Mouse (Mus musculus): ENCODE measurements around the gene Plcb3. TPM values are rescaled to one million over a fixed set of nuclear protein-coding genes. Genes with fewer than 3 reads are reported as not detected.

Plcb3 gene
- polyA plus RNA-seq, 1 experiment from 2014 or later: 20.6 TPM

DNA sequence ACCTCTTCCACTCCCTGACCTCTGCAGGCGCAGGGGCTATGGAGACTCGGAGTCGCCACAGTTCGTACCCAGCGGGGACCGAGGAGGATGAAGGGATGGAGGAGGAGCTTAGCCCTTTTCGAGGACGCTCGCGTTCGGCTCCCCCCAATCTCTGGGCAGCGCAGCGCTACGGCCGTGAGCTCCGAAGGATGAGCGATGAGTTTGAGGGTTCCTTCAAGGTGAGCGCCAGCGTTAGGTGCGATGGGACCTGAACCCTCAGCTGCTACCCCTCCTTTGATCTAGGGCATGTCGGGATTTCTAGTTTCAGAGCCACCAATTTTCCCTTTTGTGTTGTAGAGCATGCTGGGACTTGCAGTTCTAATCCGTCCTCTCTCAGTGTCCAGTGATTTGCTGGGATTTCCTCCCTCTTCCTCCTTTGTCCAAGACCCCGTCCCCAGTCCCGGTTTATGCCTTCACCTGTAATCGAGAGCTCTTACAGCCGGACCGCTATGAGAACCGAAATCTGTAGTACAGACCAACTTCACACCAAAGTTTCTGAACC is 25.6 kb downstream of the Plcb3 start:
- Histone ChIP-seq H3K9me3 (ENCODE audit: control insufficient read depth, low read length) (no peaks in the 10 kb centered on the region), H3K4me1 (replicated peaks; ENCODE audit: control insufficient read depth, insufficient read depth, low read length) (peaks cover 27% of the 10 kb centered on the region)
- peak; percentile 71 for DNase-seq (ENCODE audit: low spot score)

DNA sequence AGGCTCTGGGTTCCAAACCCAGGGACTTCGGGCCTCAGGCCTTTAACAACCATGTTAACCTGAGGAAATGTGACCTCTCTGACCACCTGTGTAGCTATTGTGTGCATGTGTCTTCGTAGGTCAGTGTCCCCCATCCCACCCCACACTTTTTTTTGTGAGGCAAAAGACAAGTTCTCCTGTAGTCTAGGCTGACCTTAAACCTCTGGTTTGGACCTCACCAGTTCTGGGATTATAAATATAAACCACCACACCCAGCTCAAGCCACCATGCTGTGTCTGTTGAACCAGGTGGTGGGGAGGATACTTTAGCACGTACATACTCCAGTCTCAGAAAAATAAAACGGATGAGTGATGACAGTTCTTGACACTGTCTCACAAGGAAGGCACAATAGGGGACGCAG is 26.3 kb downstream of the Plcb3 start:
- H3K9ac ChIP-seq (ENCODE audit: low read depth, low read length): peak overlapping the region; percentile 89
- ATAC-seq (replicated peaks; ENCODE audit: low FRiP score) (no peak), DNase-seq (ENCODE audit: low spot score) (no peak)
- H3K4me3 ChIP-seq (ENCODE audit: low read depth, low read length): peak overlapping the region; percentile 64
- H3K9me3 ChIP-seq (ENCODE audit: control insufficient read depth, low read length): no peaks in the 10 kb centered on the region
- H3K4me1 ChIP-seq (replicated peaks; ENCODE audit: control insufficient read depth, insufficient read depth, low read length): peaks cover 27% of the 10 kb centered on the region
- no peaks in the 10 kb centered on the region for H3K27me3 ChIP-seq (replicated peaks; ENCODE audit: control insufficient read depth, insufficient read depth, low read length)
- H3K27ac ChIP-seq (ENCODE audit: low read depth, low read length): no peak overlapping the region
- peak overlapping the region; percentile 98 for H3K4me2 ChIP-seq
- 62% methylated on average over 5 of the region's 5 CpGs for WGBS
- peaks cover 9% of the 10 kb centered on the region; the same call in 1 of the 2 replicates for H3K36me3 ChIP-seq (ENCODE audit: control insufficient read depth, insufficient read depth, low read length)

More for the DNA sequence above, 25.6 kb downstream of the Plcb3 start:
- Histone ChIP-seq H3K27ac (ENCODE audit: low read depth, low read length) (peak overlapping the region; percentile 98), H3K36me3 (ENCODE audit: control insufficient read depth, insufficient read depth, low read length) (peaks cover 10% of the 10 kb centered on the region; the same call in 1 of the 2 replicates), H3K27me3 (replicated peaks; ENCODE audit: control insufficient read depth, insufficient read depth, low read length) (no peaks in the 10 kb centered on the region), H3K9ac (ENCODE audit: low read depth, low read length) (peak overlapping the region; percentile 89), H3K4me3 (ENCODE audit: low read depth, low read length) (peak overlapping the region; percentile 64), H3K4me2 (peak overlapping the region; percentile 98)
- ATAC-seq (replicated peaks; ENCODE audit: low FRiP score): peak; percentile 34
- WGBS: under 1% methylated on average over 28 of the region's 28 CpGs

DNA sequence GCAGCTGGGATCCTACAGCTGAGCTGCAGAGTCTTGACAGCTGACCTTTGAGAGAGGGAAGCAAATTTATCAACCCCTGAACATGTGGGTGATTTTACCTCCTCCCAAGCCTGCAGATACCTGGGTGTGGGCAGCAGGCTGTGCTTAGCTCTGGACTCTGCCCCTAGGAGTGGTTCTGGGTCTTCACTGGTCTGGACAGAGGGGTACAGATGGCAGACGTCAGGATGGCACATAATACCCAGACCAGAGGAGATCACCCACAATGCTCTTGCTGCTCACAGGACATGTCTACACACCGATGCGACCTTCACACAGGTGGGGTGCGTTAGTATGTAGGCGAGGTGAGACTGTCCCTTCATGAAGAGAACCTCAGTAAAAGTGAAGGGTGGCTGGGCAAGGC is 26.7 kb downstream of the Plcb3 start:
- peak overlapping the region; percentile 98 for H3K4me2 ChIP-seq

DNA sequence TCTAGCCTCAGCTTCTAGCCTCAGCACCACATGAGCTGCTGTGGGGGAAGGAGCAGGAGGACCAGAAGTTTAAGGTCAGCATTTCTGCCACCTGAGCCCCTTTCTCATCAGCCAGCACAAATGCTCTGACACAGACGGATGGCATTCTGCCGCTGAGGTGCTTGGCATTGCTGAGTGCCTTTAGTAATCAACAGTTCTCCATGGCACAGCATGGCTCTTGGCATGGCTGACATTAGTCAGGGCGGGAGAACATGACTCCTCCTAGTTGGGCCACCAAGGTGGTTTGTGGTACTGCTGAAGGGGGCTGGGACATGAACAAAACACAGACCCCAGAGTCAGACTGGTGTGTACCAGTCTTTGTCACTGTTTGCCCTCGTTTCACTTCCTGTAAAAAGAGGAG is 28.1 kb downstream of the Plcb3 start:
- 0 out of 2 replicates have a peak, but pooled peaks cover 3% of the 10 kb centered on the region for H3K36me3 ChIP-seq (ENCODE audit: control insufficient read depth, insufficient read depth, low read length)
- 83% methylated on average over 4 of the region's 4 CpGs for WGBS
- peaks cover 26% of the 10 kb centered on the region for H3K4me1 ChIP-seq (replicated peaks; ENCODE audit: control insufficient read depth, insufficient read depth, low read length)
- H3K4me3 ChIP-seq (ENCODE audit: low read depth, low read length): no peak overlapping the region
- H3K9ac ChIP-seq (ENCODE audit: low read depth, low read length): no peak overlapping the region
- DNase-seq (ENCODE audit: low spot score) (no peak), ATAC-seq (replicated peaks; ENCODE audit: low FRiP score) (no peak)
- H3K27me3 ChIP-seq (replicated peaks; ENCODE audit: control insufficient read depth, insufficient read depth, low read length): no peaks in the 10 kb centered on the region
- H3K9me3 ChIP-seq (ENCODE audit: control insufficient read depth, low read length): no peaks in the 10 kb centered on the region
- H3K4me2 ChIP-seq: no peak overlapping the region
- no peak overlapping the region for H3K27ac ChIP-seq (ENCODE audit: low read depth, low read length)

More for the DNA sequence above, 26.7 kb downstream of the Plcb3 start:
- 88% methylated on average over 5 of the region's 5 CpGs for WGBS
- Histone ChIP-seq H3K4me3 (ENCODE audit: low read depth, low read length) (no peak overlapping the region), H3K4me1 (replicated peaks; ENCODE audit: control insufficient read depth, insufficient read depth, low read length) (peaks cover 27% of the 10 kb centered on the region), H3K27ac (ENCODE audit: low read depth, low read length) (no peak overlapping the region), H3K27me3 (replicated peaks; ENCODE audit: control insufficient read depth, insufficient read depth, low read length) (no peaks in the 10 kb centered on the region), H3K9ac (ENCODE audit: low read depth, low read length) (0 out of 2 replicates have a peak overlapping the region, but pooled peaks have one; percentile 1), H3K36me3 (ENCODE audit: control insufficient read depth, insufficient read depth, low read length) (peaks cover 6% of the 10 kb centered on the region; the same call in 1 of the 2 replicates), H3K9me3 (ENCODE audit: control insufficient read depth, low read length) (no peaks in the 10 kb centered on the region)
- ATAC-seq (replicated peaks; ENCODE audit: low FRiP score) (no peak), DNase-seq (ENCODE audit: low spot score) (no peak)

DNA sequence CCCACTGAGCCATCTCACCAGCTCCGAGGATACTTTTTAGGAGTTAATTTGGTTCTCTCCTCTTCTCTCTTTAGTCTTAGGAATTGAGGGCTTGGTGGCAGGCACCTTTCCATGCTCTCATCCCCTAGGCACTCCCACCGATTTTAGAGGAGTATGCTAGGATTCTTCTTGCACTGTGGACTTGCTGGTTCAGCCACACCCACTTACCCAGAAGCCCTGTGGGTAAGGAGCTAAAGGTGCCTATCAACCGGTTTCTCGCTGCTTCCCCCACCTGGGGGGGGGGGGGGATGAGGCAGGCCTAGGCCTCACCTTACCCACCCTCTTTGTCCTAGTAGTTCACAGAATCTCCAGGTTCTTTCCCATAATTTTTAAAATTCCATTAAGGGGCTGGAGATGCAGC is 28.5 kb downstream of the Plcb3 start:
- DNase-seq (ENCODE audit: low spot score) (no peak), ATAC-seq (replicated peaks; ENCODE audit: low FRiP score) (no peak)
- no peaks in the 10 kb centered on the region for H3K27me3 ChIP-seq (replicated peaks; ENCODE audit: control insufficient read depth, insufficient read depth, low read length)
- 56% methylated on average over 4 of the region's 4 CpGs for WGBS
- H3K36me3 ChIP-seq (ENCODE audit: control insufficient read depth, insufficient read depth, low read length): 0 out of 2 replicates have a peak, but pooled peaks cover 3% of the 10 kb centered on the region
- no peak overlapping the region for H3K4me3 ChIP-seq (ENCODE audit: low read depth, low read length)
- peaks cover 26% of the 10 kb centered on the region for H3K4me1 ChIP-seq (replicated peaks; ENCODE audit: control insufficient read depth, insufficient read depth, low read length)
- no peaks in the 10 kb centered on the region for H3K9me3 ChIP-seq (ENCODE audit: control insufficient read depth, low read length)
- H3K27ac ChIP-seq (ENCODE audit: low read depth, low read length): no peak overlapping the region
- H3K9ac ChIP-seq (ENCODE audit: low read depth, low read length): no peak overlapping the region
- H3K4me2 ChIP-seq: no peak overlapping the region

DNA sequence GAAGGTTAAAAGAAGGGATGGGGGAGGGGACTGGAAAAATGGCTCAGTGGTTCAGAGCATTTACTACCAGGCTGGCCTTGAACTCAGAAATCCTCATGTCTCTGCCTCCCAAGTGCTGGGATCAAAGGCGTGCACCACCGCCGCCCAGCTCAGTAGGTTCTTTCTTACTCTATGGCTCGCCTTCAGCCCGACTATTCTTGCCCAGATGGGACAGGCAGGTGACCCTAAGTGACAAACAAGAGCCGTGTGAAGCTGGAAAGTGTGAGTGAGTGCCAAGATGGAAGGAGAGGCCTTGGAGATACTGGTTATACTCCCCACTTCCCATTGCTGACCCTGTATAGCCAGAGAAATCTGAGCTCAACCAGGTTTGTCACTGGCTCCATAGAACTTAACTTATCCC is 32.6 kb downstream of the Plcb3 start:
- H3K9ac ChIP-seq (ENCODE audit: low read depth, low read length): no peak overlapping the region
- H3K4me3 ChIP-seq (ENCODE audit: low read depth, low read length): no peak overlapping the region

DNA sequence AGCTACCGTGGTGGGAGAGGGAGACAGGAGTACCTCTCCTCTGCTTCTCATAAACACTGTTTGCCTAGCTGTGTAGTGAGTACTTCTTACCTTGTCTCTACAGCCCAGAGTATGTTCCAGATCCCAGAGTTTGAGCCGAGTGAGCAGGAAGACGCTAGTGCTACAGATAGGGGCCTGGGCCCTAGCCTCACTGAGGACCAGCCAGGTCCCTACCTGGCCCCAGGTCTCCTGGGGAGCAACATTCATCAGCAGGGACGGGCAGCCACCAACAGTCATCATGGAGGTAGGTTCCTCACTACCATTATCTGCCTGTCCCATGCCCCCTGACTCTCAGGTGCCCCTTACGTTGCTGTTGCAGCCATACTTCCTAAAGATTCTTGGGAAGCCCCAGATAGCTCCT is 33.5 kb downstream of the Plcb3 start:
- Histone ChIP-seq H3K9ac (ENCODE audit: low read depth, low read length) (peak overlapping the region; percentile 83), H3K4me2 (peak overlapping the region; percentile 96), H3K27ac (ENCODE audit: low read depth, low read length) (peak overlapping the region; percentile 87), H3K36me3 (ENCODE audit: control insufficient read depth, insufficient read depth, low read length) (0 out of 2 replicates have a peak, but pooled peaks cover 3% of the 10 kb centered on the region), H3K9me3 (ENCODE audit: control insufficient read depth, low read length) (no peaks in the 10 kb centered on the region), H3K4me1 (replicated peaks; ENCODE audit: control insufficient read depth, insufficient read depth, low read length) (peaks cover 16% of the 10 kb centered on the region), H3K4me3 (ENCODE audit: low read depth, low read length) (peak overlapping the region; percentile 70), H3K27me3 (replicated peaks; ENCODE audit: control insufficient read depth, insufficient read depth, low read length) (no peaks in the 10 kb centered on the region)
- DNase-seq (ENCODE audit: low spot score) (no peak), ATAC-seq (replicated peaks; ENCODE audit: low FRiP score) (peak; percentile 11; the same call in 1 of the 2 replicates)
- WGBS: 25% methylated on average over 5 of the region's 5 CpGs

More for the DNA sequence above, 32.6 kb downstream of the Plcb3 start:
- 0 out of 2 replicates have a peak, but pooled peaks cover 3% of the 10 kb centered on the region for H3K36me3 ChIP-seq (ENCODE audit: control insufficient read depth, insufficient read depth, low read length)
- DNase-seq (ENCODE audit: low spot score): no peak
- no peaks in the 10 kb centered on the region for H3K27me3 ChIP-seq (replicated peaks; ENCODE audit: control insufficient read depth, insufficient read depth, low read length)
- H3K4me1 ChIP-seq (replicated peaks; ENCODE audit: control insufficient read depth, insufficient read depth, low read length): peaks cover 16% of the 10 kb centered on the region
- ATAC-seq (replicated peaks; ENCODE audit: low FRiP score): no peak
- WGBS: 88% methylated on average over 6 of the region's 6 CpGs
- H3K27ac ChIP-seq (ENCODE audit: low read depth, low read length): no peak overlapping the region
- no peaks in the 10 kb centered on the region for H3K9me3 ChIP-seq (ENCODE audit: control insufficient read depth, low read length)
- no peak overlapping the region for H3K4me2 ChIP-seq

DNA sequence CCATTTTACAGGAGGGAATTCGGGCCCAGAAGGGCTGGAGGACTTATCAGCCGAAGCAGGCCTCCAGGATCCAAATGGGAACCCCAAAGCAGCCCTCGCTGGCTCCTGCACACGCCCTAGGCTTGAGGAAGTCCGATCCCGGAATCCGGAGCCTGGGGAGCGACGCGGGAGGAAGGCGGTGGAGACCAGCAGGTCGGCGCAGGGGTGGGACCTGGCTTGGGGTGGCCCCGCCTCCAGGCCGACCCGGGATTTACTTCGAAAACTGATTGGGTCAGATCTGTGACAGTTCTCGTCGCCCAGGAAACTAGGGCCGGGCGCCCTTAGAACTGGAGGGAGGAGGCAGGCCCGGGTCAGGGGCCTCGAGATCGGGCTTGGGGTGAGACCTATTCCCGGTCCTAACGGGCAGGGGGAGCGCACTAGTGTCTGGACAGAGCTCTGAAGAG is 34.0 kb downstream of the Plcb3 start, which contains the start of gene Gpr137:
Gene Gpr137 (minus strand): TSS at position 232 of the 443 bp plus-strand sequence.
- peak; percentile 94 for DNase-seq (ENCODE audit: low spot score)
- H3K9ac ChIP-seq (ENCODE audit: low read depth, low read length): peak within 1 kb of the TSS; percentile 83
- no peaks in the 10 kb centered on the region for H3K27me3 ChIP-seq (replicated peaks; ENCODE audit: control insufficient read depth, insufficient read depth, low read length)
- H3K4me2 ChIP-seq: peak within 1 kb of the TSS; percentile 96
- peak within 1 kb of the TSS; percentile 70 for H3K4me3 ChIP-seq (ENCODE audit: low read depth, low read length)
- under 1% methylated on average over 27 of the region's 27 CpGs for WGBS
- H3K9me3 ChIP-seq (ENCODE audit: control insufficient read depth, low read length): no peaks in the 10 kb centered on the region
- ATAC-seq (replicated peaks; ENCODE audit: low FRiP score): peak; percentile 92
- H3K27ac ChIP-seq (ENCODE audit: low read depth, low read length): peak within 1 kb of the TSS; percentile 87
- H3K4me1 ChIP-seq (replicated peaks; ENCODE audit: control insufficient read depth, insufficient read depth, low read length): peaks cover 16% of the 10 kb centered on the region
- 0 out of 2 replicates have a peak, but pooled peaks cover 3% of the 10 kb centered on the region for H3K36me3 ChIP-seq (ENCODE audit: control insufficient read depth, insufficient read depth, low read length)
